Mouse (Mus musculus) testis, adult 2 months (tissue): ENCODE measurements around the gene Maml3.

ENCODE experiments used
- CTCF ChIP-seq: fragments of 200-500 bp; IDR thresholded peaks from 2 replicates; pipeline ENCODE4 v1.5.1; 2012; ENCODE audit warnings: low read depth, mild to moderate bottlenecking, inconsistent platforms, low read length, moderate library complexity; ENCODE audit not compliant: control insufficient read depth, insufficient read depth, insufficient replicate concordance
- POLR2A ChIP-seq: fragments of 200-500 bp; IDR thresholded peaks from 2 replicates; pipeline ENCODE4 v1.6.1; 2012; ENCODE audit warnings: low read depth, mild to moderate bottlenecking, inconsistent platforms, low read length, moderate library complexity; ENCODE audit not compliant: control insufficient read depth

DNA sequence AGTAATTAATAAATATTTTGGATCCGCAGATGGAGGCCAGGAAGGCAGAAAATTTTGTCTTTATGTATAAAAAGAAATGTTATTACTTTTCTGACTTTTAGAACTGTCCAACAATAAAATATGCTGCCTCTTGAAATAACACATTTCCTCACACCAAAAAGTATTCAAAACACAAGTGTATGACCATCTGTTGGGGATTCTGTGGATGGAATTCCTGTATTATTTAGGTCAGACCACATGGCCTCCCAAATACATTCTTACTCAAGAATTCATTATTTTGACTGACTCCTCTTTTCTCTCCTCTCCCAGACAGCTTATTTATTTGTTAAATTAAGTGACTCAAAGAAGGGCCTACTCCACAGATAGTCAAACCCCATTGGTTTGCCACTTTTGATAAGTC is 89.3 kb downstream of the Maml3 start:
- TF ChIP-seq CTCF (no peak), POLR2A (no peak)
